Mouse (Mus musculus): Measurements from ENCODE around the gene Ccdc85c.

The Ccdc85c gene

GRCm38 (mm10) chr12:108301006-108301405, 25.8 kb upstream of the Ccdc85c start:
- in situ Hi-C loops (cut with MboI, MseI): no loop called here

GRCm38 (mm10) chr12:108297033-108297432, 21.8 kb upstream of the Ccdc85c start:
- in situ Hi-C loops (cut with MboI, MseI): loop anchor here (5.0 kb wide), 2 partner anchors 80 to 95 kb away; no protein-coding TSS in a partner anchor

- in situ Hi-C loops (cut with MboI, MseI): loop anchor here (5.0 kb wide), 2 partner anchors 77 to 92 kb away; no protein-coding TSS in a partner anchor
Observed at GRCm38 (mm10) chr12:108294620-108295019, 19.4 kb upstream of the Ccdc85c start.

GRCm38 (mm10) chr12:108292957-108293356, 17.7 kb upstream of the Ccdc85c start:
- in situ Hi-C loops (cut with MboI, MseI): no loop called here

- in situ Hi-C loops (cut with MboI, MseI): no loop called here
Observed at GRCm38 (mm10) chr12:108292419-108292818, 17.2 kb upstream of the Ccdc85c start.

GRCm38 (mm10) chr12:108288127-108288880, 13.1 kb upstream of the Ccdc85c start:
- in situ Hi-C loops (cut with MboI, MseI): no loop called here

- in situ Hi-C loops (cut with MboI, MseI): no loop called here
Observed at GRCm38 (mm10) chr12:108287011-108287410, 11.8 kb upstream of the Ccdc85c start.

GRCm38 (mm10) chr12:108286381-108286780, 11.2 kb upstream of the Ccdc85c start:
- in situ Hi-C loops (cut with MboI, MseI): no loop called here

GRCm38 (mm10) chr12:108285225-108286011, 10.2 kb upstream of the Ccdc85c start:
- in situ Hi-C loops (cut with MboI, MseI): no loop called here

GRCm38 (mm10) chr12:108284455-108285224, 9.4 kb upstream of the Ccdc85c start:
- in situ Hi-C loops (cut with MboI, MseI): no loop called here

- in situ Hi-C loops (cut with MboI, MseI): no loop called here
Observed at GRCm38 (mm10) chr12:108278221-108278918, 3.1 kb upstream of the Ccdc85c start.

- in situ Hi-C loops (cut with MboI, MseI): no loop called here
Observed at GRCm38 (mm10) chr12:108277341-108277841, 2.2 kb upstream of the Ccdc85c start.

- in situ Hi-C loops (cut with MboI, MseI): no loop called here
Observed at GRCm38 (mm10) chr12:108275920-108276822, 946 bp upstream of the Ccdc85c start.

GRCm38 (mm10) chr12:108275508-108275890, 274 bp upstream of the Ccdc85c start:
- in situ Hi-C loops (cut with MboI, MseI): no loop called here

GRCm38 (mm10) chr12:108274313-108274595, 971 bp downstream of the Ccdc85c start:
- in situ Hi-C loops (cut with MboI, MseI): no loop called here

- in situ Hi-C loops (cut with MboI, MseI): no loop called here
Observed at GRCm38 (mm10) chr12:108273466-108274312, 1.5 kb downstream of the Ccdc85c start.

GRCm38 (mm10) chr12:108272143-108272635, 3.0 kb downstream of the Ccdc85c start:
- in situ Hi-C loops (cut with MboI, MseI): no loop called here

- in situ Hi-C loops (cut with MboI, MseI): no loop called here
Observed at GRCm38 (mm10) chr12:108271351-108272142, 3.7 kb downstream of the Ccdc85c start.
